Mouse (Mus musculus): ENCODE results near the gene Lrba. TPM values are rescaled to one million over a fixed set of nuclear protein-coding genes. Genes with fewer than 3 reads are reported as not detected.

Gene Lrba
- polyA plus RNA-seq, 1 experiment, result 13.9 TPM

- no peaks in the 10 kb centered on the region for H3K4me1 ChIP-seq (ENCODE audit: control insufficient read depth, insufficient read depth, low read length)
- TF ChIP-seq CTCF (IDR thresholded peaks at IDR 0.05; ENCODE audit: extremely low read depth, insufficient read depth, low read length), result no peak
- TF ChIP-seq POLR2A (IDR thresholded peaks at IDR 0.05; ENCODE audit: extremely low read depth, insufficient read depth, low read length), result no peak
- peak overlapping the region; percentile 34 for H3K4me3 ChIP-seq (ENCODE audit: insufficient read depth, low read length)
- no peak overlapping the region for H3K27ac ChIP-seq (ENCODE audit: insufficient read depth, low read length)
Measured at GRCm38 (mm10) chr3:86546471-86547250, 322.2 kb downstream of the Lrba start.

- TF ChIP-seq POLR2A (IDR thresholded peaks at IDR 0.05; ENCODE audit: extremely low read depth, insufficient read depth, low read length), result no peak
- TF ChIP-seq CTCF (IDR thresholded peaks at IDR 0.05; ENCODE audit: extremely low read depth, insufficient read depth, low read length), result no peak
Measured at GRCm38 (mm10) chr3:86547251-86547791, 322.8 kb downstream of the Lrba start.

GRCm38 (mm10) chr3:86548091-86549015 lies 323.9 kb downstream of the Lrba start, which contains the start of gene Mab21l2:
Gene Mab21l2 (minus strand): TSS chr3:86548629.
- TF ChIP-seq POLR2A (IDR thresholded peaks at IDR 0.05; ENCODE audit: extremely low read depth, insufficient read depth, low read length), result no peak
- TF ChIP-seq CTCF (IDR thresholded peaks at IDR 0.05; ENCODE audit: extremely low read depth, insufficient read depth, low read length), result no peak
- H3K27ac ChIP-seq (ENCODE audit: insufficient read depth, low read length), result no peak within 1 kb of the TSS
- no peaks in the 10 kb centered on the region for H3K4me1 ChIP-seq (ENCODE audit: control insufficient read depth, insufficient read depth, low read length)
- no peak within 1 kb of the TSS; the same call in 1 of the 2 replicates for H3K4me3 ChIP-seq (ENCODE audit: insufficient read depth, low read length)

More at GRCm38 (mm10) chr3:86547251-86547791, 322.8 kb downstream of the Lrba start:
- H3K4me1 ChIP-seq (ENCODE audit: control insufficient read depth, insufficient read depth, low read length), result no peaks in the 10 kb centered on the region
- H3K27ac ChIP-seq (ENCODE audit: insufficient read depth, low read length), result no peak overlapping the region
- peak overlapping the region; percentile 34; the same call in 1 of the 2 replicates for H3K4me3 ChIP-seq (ENCODE audit: insufficient read depth, low read length)

- Histone ChIP-seq H3K27ac (ENCODE audit: insufficient read depth, low read length) (no peak overlapping the region), H3K4me3 (ENCODE audit: insufficient read depth, low read length) (no peak overlapping the region), H3K4me1 (ENCODE audit: control insufficient read depth, insufficient read depth, low read length) (no peaks in the 10 kb centered on the region)
- TF ChIP-seq POLR2A (IDR thresholded peaks at IDR 0.05; ENCODE audit: extremely low read depth, insufficient read depth, low read length), result no peak
- TF ChIP-seq CTCF (IDR thresholded peaks at IDR 0.05; ENCODE audit: extremely low read depth, insufficient read depth, low read length), result no peak
Measured at GRCm38 (mm10) chr3:86550301-86551010, 326.0 kb downstream of the Lrba start.

GRCm38 (mm10) chr3:86551011-86551728 lies 326.7 kb downstream of the Lrba start:
- TF ChIP-seq CTCF (IDR thresholded peaks at IDR 0.05; ENCODE audit: extremely low read depth, insufficient read depth, low read length) (no peak), POLR2A (IDR thresholded peaks at IDR 0.05; ENCODE audit: extremely low read depth, insufficient read depth, low read length) (no peak)
- Histone ChIP-seq H3K27ac (ENCODE audit: insufficient read depth, low read length) (no peak overlapping the region), H3K4me3 (ENCODE audit: insufficient read depth, low read length) (no peak overlapping the region), H3K4me1 (ENCODE audit: control insufficient read depth, insufficient read depth, low read length) (no peaks in the 10 kb centered on the region)

- no peak overlapping the region for H3K27ac ChIP-seq (ENCODE audit: insufficient read depth, low read length)
- H3K4me3 ChIP-seq (ENCODE audit: insufficient read depth, low read length), result no peak overlapping the region
- H3K4me1 ChIP-seq (ENCODE audit: control insufficient read depth, insufficient read depth, low read length), result no peaks in the 10 kb centered on the region
- TF ChIP-seq CTCF (IDR thresholded peaks at IDR 0.05; ENCODE audit: extremely low read depth, insufficient read depth, low read length) (no peak), POLR2A (IDR thresholded peaks at IDR 0.05; ENCODE audit: extremely low read depth, insufficient read depth, low read length) (no peak)
Measured at GRCm38 (mm10) chr3:86552170-86552569, 327.7 kb downstream of the Lrba start.

GRCm38 (mm10) chr3:86558976-86559375 lies 334.5 kb downstream of the Lrba start:
- Histone ChIP-seq H3K4me3 (ENCODE audit: insufficient read depth, low read length) (no peak overlapping the region), H3K27ac (ENCODE audit: insufficient read depth, low read length) (no peak overlapping the region), H3K4me1 (ENCODE audit: control insufficient read depth, insufficient read depth, low read length) (no peaks in the 10 kb centered on the region)
- TF ChIP-seq CTCF (IDR thresholded peaks at IDR 0.05; ENCODE audit: extremely low read depth, insufficient read depth, low read length) (no peak), POLR2A (IDR thresholded peaks at IDR 0.05; ENCODE audit: extremely low read depth, insufficient read depth, low read length) (no peak)

- Histone ChIP-seq H3K4me3 (ENCODE audit: insufficient read depth, low read length) (no peak overlapping the region), H3K4me1 (ENCODE audit: control insufficient read depth, insufficient read depth, low read length) (no peaks in the 10 kb centered on the region), H3K27ac (ENCODE audit: insufficient read depth, low read length) (no peak overlapping the region)
- TF ChIP-seq POLR2A (IDR thresholded peaks at IDR 0.05; ENCODE audit: extremely low read depth, insufficient read depth, low read length), result no peak
- TF ChIP-seq CTCF (IDR thresholded peaks at IDR 0.05; ENCODE audit: extremely low read depth, insufficient read depth, low read length), result no peak
Measured at GRCm38 (mm10) chr3:86559635-86560034, 335.2 kb downstream of the Lrba start.
